ENCODE assay signal across 9 mouse cellular contexts in the genomic region with DNA sequence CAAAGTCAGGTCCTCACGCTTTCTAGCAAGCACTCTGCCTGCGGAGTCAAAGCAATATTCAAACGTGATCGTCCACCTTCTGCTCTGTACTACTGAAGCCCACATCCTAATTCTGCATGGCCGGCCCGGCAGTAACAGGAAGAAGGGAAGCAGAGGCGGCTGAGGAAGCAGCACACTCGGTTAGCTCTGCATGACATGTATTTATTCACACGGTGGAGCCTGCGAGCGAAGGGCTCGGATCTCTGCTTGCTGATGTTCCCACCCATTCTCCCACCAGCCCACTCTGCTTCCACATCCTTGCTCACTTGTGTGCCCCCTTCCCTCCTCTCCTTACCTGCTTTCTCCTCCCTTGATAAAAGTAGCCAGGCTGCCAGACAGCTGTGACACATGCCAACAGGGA.
DNase-seq lines count a peak whose midpoint lies in the region; ATAC-seq lines count a peak whose summit lies in the region.
"Had no signal": no experiment of that assay in that cellular context is flagged by ENCODE, and none has a peak within 500 bp of the region (broad histone marks: within the 10 kb centered on the region; RNA-seq: fewer than 3 reads in every experiment).

No protein-coding gene starts in this region.

- WGBS in heart, embryonic 13.5 days = 41% methylated on average over 12 of the region's 12 CpGs
- WGBS in midbrain, embryonic 12.5 days = 40% methylated on average over 12 of the region's 12 CpGs
- WGBS in stomach, embryonic 16.5 days = 32% methylated on average over 12 of the region's 12 CpGs

- H3K9ac ChIP-seq in heart, embryonic 13.5 days = no peak overlapping the region
- no peak overlapping the region for H3K9ac ChIP-seq in midbrain, embryonic 12.5 days (replicated peaks)
- 0 out of 2 replicates have a peak overlapping the region, but pooled peaks have one; percentile 30 for H3K9ac ChIP-seq in stomach, embryonic 16.5 days (ENCODE audit: low read length)
- H3K9ac ChIP-seq: liver, embryonic 14.5 days had no signal

- H3K27me3 ChIP-seq in heart, embryonic 13.5 days (replicated peaks) = no peaks in the 10 kb centered on the region
- H3K27me3 ChIP-seq in midbrain, embryonic 12.5 days = no peaks in the 10 kb centered on the region
- no peaks in the 10 kb centered on the region for H3K27me3 ChIP-seq in stomach, embryonic 16.5 days (ENCODE audit: control insufficient read depth, insufficient read depth, low read length)

- no peaks in the 10 kb centered on the region for H3K36me3 ChIP-seq in heart, embryonic 13.5 days
- no peaks in the 10 kb centered on the region for H3K36me3 ChIP-seq in midbrain, embryonic 12.5 days
- H3K36me3 ChIP-seq in stomach, embryonic 16.5 days (ENCODE audit: control insufficient read depth, insufficient read depth, low read length) = no peaks in the 10 kb centered on the region

- no peak overlapping the region; the same call in 1 of the 2 replicates for H3K4me2 ChIP-seq in heart, embryonic 13.5 days
- 0 out of 2 replicates have a peak overlapping the region, but pooled peaks have one; percentile 4 for H3K4me2 ChIP-seq in midbrain, embryonic 12.5 days (replicated peaks)
- no peak overlapping the region for H3K4me2 ChIP-seq in stomach, embryonic 16.5 days (ENCODE audit: low read depth, low read length)

- no peaks in the 10 kb centered on the region for H3K9me3 ChIP-seq in heart, embryonic 13.5 days
- no peaks in the 10 kb centered on the region for H3K9me3 ChIP-seq in midbrain, embryonic 12.5 days
- H3K9me3 ChIP-seq in stomach, embryonic 16.5 days (replicated peaks; ENCODE audit: control insufficient read depth, low read length) = no peaks in the 10 kb centered on the region

- no peak overlapping the region for H3K4me3 ChIP-seq in heart, embryonic 13.5 days
- no peak overlapping the region for H3K4me3 ChIP-seq in midbrain, embryonic 12.5 days
- H3K4me3 ChIP-seq in stomach, embryonic 16.5 days (replicated peaks; ENCODE audit: low read length) = no peak overlapping the region

- DNase-seq in heart, adult 11 months = no peak
- DNase-seq in right cerebral cortex, adult 2 months (ENCODE audit: low spot score in 2 of 2) = peak; percentile 52 to 54
- DNase-seq in right cerebral cortex, postnatal 25 days = no peak
- no peak for DNase-seq in urinary bladder, postnatal 4 days (ENCODE audit: low spot score in 2 of 2)
- no peak for DNase-seq in heart, postnatal 4 days

- no peak for ATAC-seq in heart, embryonic 13.5 days (ENCODE audit: extremely low read depth, insufficient number of reproducible peaks, low FRiP score, low TSS enrichment)
- ATAC-seq in midbrain, embryonic 12.5 days (ENCODE audit: low FRiP score, low read depth) = peak; percentile 39; the same call in 1 of the 2 replicates
- ATAC-seq in stomach, embryonic 16.5 days (ENCODE audit: insufficient read depth, low FRiP score) = no peak

- H3K27ac ChIP-seq in heart, embryonic 13.5 days (replicated peaks) = 0 out of 2 replicates have a peak overlapping the region, but pooled peaks have one; percentile 15
- peak overlapping the region; percentile 39 for H3K27ac ChIP-seq in midbrain, embryonic 12.5 days (replicated peaks)
- peak overlapping the region; percentile 50; the same call in 1 of the 2 replicates for H3K27ac ChIP-seq in stomach, embryonic 16.5 days (ENCODE audit: low read length)
- H3K27ac ChIP-seq: liver, embryonic 14.5 days had no signal

- H3K4me1 ChIP-seq in heart, embryonic 13.5 days = peaks cover 47% of the 10 kb centered on the region
- H3K4me1 ChIP-seq in midbrain, embryonic 12.5 days = peaks cover 23% of the 10 kb centered on the region
- H3K4me1 ChIP-seq in stomach, embryonic 16.5 days (ENCODE audit: control insufficient read depth, insufficient read depth, low read length) = peaks cover 32% of the 10 kb centered on the region

Comparison
In these comparisons a context has a peak if more than half of its experiments do, and no peak if none do; other contexts are left out.
1. DNase-seq: peak in right cerebral cortex, adult 2 months (2 of 2); none in heart, adult 11 months (single experiment), right cerebral cortex, postnatal 25 days (single experiment), urinary bladder, postnatal 4 days (0 of 2) and heart, postnatal 4 days (single experiment).
2. Peak in every context shown above with its lines, with median percentiles within 50 percentile points of each other: H3K27ac ChIP-seq.